Mouse (Mus musculus) heart, adult 2 months (tissue): ENCODE measurements around the gene Gm5286. TPM values are rescaled to one million over a fixed set of nuclear protein-coding genes. Genes with fewer than 3 reads are reported as not detected.
"Not testable (repeated sequence)": the region's sequence is repeated elsewhere in the genome, so short reads cannot be mapped to it uniquely, and the experiment has no call there.

Experiments
- DNase-seq, 2 experiments: peaks; one replicate each; pipeline ENCODE4 v3.0.0; 2021
- H3K27ac ChIP-seq: fragments of 200-600 bp; 2 replicates; pipeline ENCODE4 v1.8.1; 2022
- H3K27me3 ChIP-seq: fragments of 200-500 bp; 2 replicates; pipeline ENCODE4 v1.6.1; 2012; ENCODE audit warnings: mild to moderate bottlenecking, low read length, inconsistent platforms, mixed read lengths; ENCODE audit not compliant: control insufficient read depth, insufficient read depth
- H3K36me3 ChIP-seq: fragments of 200-500 bp; 2 replicates; pipeline ENCODE4 v1.6.1; 2012; ENCODE audit warnings: low read length, inconsistent platforms; ENCODE audit not compliant: control insufficient read depth, insufficient read depth
- H3K4me1 ChIP-seq: fragments of 200-500 bp; 2 replicates; pipeline ENCODE4 v1.6.1; 2011; ENCODE audit warnings: low read length; ENCODE audit not compliant: control insufficient read depth, insufficient read depth
- H3K4me3 ChIP-seq: fragments of 200-600 bp; 2 replicates; pipeline ENCODE4 v1.8.1; 2022
- H3K79me2 ChIP-seq: fragments of 200-500 bp; replicated peaks from 2 replicates; pipeline ENCODE4 v1.6.1; 2012; ENCODE audit warnings: mild to moderate bottlenecking, inconsistent platforms, low read length, moderate library complexity, mixed read lengths; ENCODE audit not compliant: control insufficient read depth, insufficient read depth
- H3K9ac ChIP-seq: fragments of 200-500 bp; 2 replicates; pipeline ENCODE4 v1.6.1; 2012; ENCODE audit warnings: low read depth, mild to moderate bottlenecking, control low read depth, inconsistent platforms, low read length, mixed read lengths
- WGBS: fragments of 180-500 bp; shearing (Covaris S2); methylation state at CpG from one replicate; pipeline ENCODE4 v1.1.7; 2018; 5-methylcytosine and 5-hydroxymethylcytosine counted together
- intact Hi-C: fragments of 180-260 bp; cut with DNase I; formaldehyde crosslinking; loops from one replicate; pipeline ENCODE4 v1.15.1; 2025
- long read RNA-seq: library from polyadenylated mRNA; stranded (forward); transcript quantifications from one replicate; pipeline ENCODE4 v2.0.0, GENCODE M21; 2021
- polyA plus RNA-seq: library from polyadenylated mRNA; depleted of rRNA; stranded (reverse); fragments of >200 nt; gene quantifications from 2 replicates; pipeline ENCODE4 v1.2.3, GENCODE M21; 2012; rRNA removed
- total RNA-seq, 2 experiments: library from RNA; stranded (reverse); gene quantifications; 2 replicates each; pipeline ENCODE4 v1.2.3; 2021

Gm5286 gene
- not detected for total RNA-seq
- not detected in 2 replicates for polyA plus RNA-seq
- long read RNA-seq = 0 reads

DNA sequence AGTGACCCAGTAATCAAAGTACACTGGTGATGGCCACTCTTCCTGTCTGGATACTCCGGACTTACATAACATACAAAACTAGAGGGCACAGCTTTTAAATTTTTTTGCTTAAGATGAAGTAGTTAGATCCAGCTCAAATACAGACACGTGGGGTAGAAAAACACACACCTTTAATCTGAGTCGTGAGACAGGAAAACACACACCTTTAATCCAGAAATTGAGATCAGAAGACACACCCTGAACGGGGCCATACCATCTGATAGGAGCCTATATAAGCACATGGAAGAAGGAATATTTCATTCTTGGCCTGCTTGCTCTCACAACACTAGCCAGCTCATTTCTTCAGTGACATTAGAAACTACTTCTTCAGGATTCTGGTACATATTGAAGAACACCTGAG lies at the start of gene Gm5286:
Gene Gm5286 (plus strand): TSS at position 301 of the 400 bp plus-strand sequence.
- H3K27me3 ChIP-seq, intact Hi-C loops: not testable (repeated sequence)
- 67% methylated on average over 3 of the region's 4 CpGs for WGBS

DNA sequence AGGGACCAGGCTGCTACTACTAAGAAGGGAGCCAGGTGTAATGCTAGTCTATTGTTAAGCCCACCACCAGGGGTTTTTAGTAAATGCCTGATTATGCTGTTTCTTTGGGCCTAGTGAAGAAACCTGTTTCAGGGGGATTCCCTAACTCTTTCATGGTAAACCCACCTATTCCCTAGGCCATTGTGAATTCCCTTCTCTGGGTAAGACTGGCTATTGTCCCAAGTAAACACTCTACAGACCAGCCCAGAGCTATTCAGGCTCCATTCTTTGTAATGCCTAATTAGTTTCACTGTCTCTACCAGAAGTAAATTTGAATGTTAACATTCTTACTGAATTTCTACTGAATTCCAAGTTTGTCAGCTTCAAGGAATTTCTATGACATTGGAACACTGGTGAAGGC lies 29.2 kb upstream of the Gm5286 start:
- H3K36me3 ChIP-seq, H3K4me1 ChIP-seq, H3K9ac ChIP-seq, H3K27ac ChIP-seq, H3K27me3 ChIP-seq, intact Hi-C loops, DNase-seq, H3K79me2 ChIP-seq, H3K4me3 ChIP-seq: not testable (repeated sequence)

More for the DNA sequence above, at the start of gene Gm5286:
- H3K36me3 ChIP-seq, H3K9ac ChIP-seq, H3K4me1 ChIP-seq, H3K4me3 ChIP-seq, H3K27ac ChIP-seq, DNase-seq, H3K79me2 ChIP-seq: not testable (repeated sequence)

DNA sequence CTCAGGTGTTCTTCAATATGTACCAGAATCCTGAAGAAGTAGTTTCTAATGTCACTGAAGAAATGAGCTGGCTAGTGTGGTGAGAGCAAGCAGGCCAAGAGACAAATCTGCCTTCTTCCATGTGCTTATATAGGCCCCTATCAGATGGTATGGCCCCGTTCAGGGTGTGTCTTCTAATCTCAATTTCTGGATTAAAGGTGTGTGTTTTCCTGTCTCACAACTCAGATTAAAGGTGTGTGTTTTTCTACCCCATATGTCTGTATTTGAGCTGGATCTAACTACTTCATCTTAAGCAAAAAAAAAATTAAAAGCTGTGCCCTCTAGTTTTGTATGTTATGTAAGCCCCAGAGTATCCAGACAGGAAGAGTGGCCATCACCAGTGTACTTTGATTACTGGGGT lies 18.4 kb upstream of the Gm5286 start, which contains the start of gene Gm10696:
Gene Gm10696 (minus strand): TSS at position 101 of the 400 bp plus-strand sequence.
- H3K4me1 ChIP-seq, DNase-seq, H3K27me3 ChIP-seq, H3K9ac ChIP-seq, H3K79me2 ChIP-seq, H3K36me3 ChIP-seq, H3K4me3 ChIP-seq, intact Hi-C loops, H3K27ac ChIP-seq: not testable (repeated sequence)
- WGBS = 67% methylated on average over 1 of the region's 1 CpGs

Other genes starting within 250 kb of the Gm5286 start
- gene Tdpoz5, start 235.4 kb upstream of the Gm5286 start, total RNA-seq = not detected
- gene Tdpoz5, start 235.4 kb upstream of the Gm5286 start, polyA plus RNA-seq = not detected in 2 replicates
- gene Gm9125, start 141.8 kb upstream of the Gm5286 start, total RNA-seq = not detected
- not detected in 2 replicates for gene Gm9125, start 141.8 kb upstream of the Gm5286 start, polyA plus RNA-seq
- gene Gm10697, start 124.1 kb upstream of the Gm5286 start, total RNA-seq = not detected
- gene Gm10697, start 124.1 kb upstream of the Gm5286 start, polyA plus RNA-seq = not detected in 2 replicates
- not detected for gene Gm10696, start 18.5 kb upstream of the Gm5286 start, total RNA-seq
- gene Gm10696, start 18.5 kb upstream of the Gm5286 start, polyA plus RNA-seq = not detected in 2 replicates
- gene Gm4778, start 67.3 kb downstream of the Gm5286 start, total RNA-seq = not detected
- not detected in 2 replicates for gene Gm4778, start 67.3 kb downstream of the Gm5286 start, polyA plus RNA-seq
- gene Them4, start 113.4 kb downstream of the Gm5286 start, total RNA-seq = 10 to 100 TPM; 13.2 to 15.1 TPM
- gene Them4, start 113.4 kb downstream of the Gm5286 start, polyA plus RNA-seq = 4.6 and 9.6 TPM in 2 replicates
- not detected for gene Them5, start 145.4 kb downstream of the Gm5286 start, total RNA-seq
- not detected in 2 replicates for gene Them5, start 145.4 kb downstream of the Gm5286 start, polyA plus RNA-seq
- gene C2cd4d, start 165.7 kb downstream of the Gm5286 start, total RNA-seq = not detected
- 0.14 TPM in 1 of 2 replicates, not detected in the other for gene C2cd4d, start 165.7 kb downstream of the Gm5286 start, polyA plus RNA-seq
- gene Rorc, start 176.1 kb downstream of the Gm5286 start, total RNA-seq = 10 to 100 TPM; 36.1 to 44.8 TPM
- gene Rorc, start 176.1 kb downstream of the Gm5286 start, polyA plus RNA-seq = 25.7 and 26.7 TPM in 2 replicates
- under 1 TPM; 0.05 to 0.09 TPM for gene Lingo4, start 201.8 kb downstream of the Gm5286 start, total RNA-seq
- gene Lingo4, start 201.8 kb downstream of the Gm5286 start, polyA plus RNA-seq = 0.04 and 0.09 TPM in 2 replicates
- gene Tdrkh, start 216.6 kb downstream of the Gm5286 start, total RNA-seq = 1 to 10 TPM; 3.9 to 4.9 TPM
- gene Tdrkh, start 216.6 kb downstream of the Gm5286 start, polyA plus RNA-seq = 0.64 and 0.82 TPM in 2 replicates
- gene Mrpl9, start 246.6 kb downstream of the Gm5286 start, total RNA-seq = 10 to 100 TPM; 62.0 to 64.1 TPM
- gene Mrpl9, start 246.6 kb downstream of the Gm5286 start, polyA plus RNA-seq = 43.9 and 65.8 TPM in 2 replicates
- not detected for gene Oaz3, start 247.2 kb downstream of the Gm5286 start, total RNA-seq
- 1.1 and 2.2 TPM in 2 replicates for gene Oaz3, start 247.2 kb downstream of the Gm5286 start, polyA plus RNA-seq